Mouse (Mus musculus) stomach, embryonic 14.5 days (tissue): ENCODE data around the gene Mrpl41. TPM values are rescaled to one million over a fixed set of nuclear protein-coding genes. Genes with fewer than 3 reads are reported as not detected.

ENCODE experiments used
- ATAC-seq: fragments of 200-750 bp; cut with Nextera tagmentation; 2 replicates; pipeline ENCODE4 v1.8.0; 2017; ENCODE audit warnings: low read depth, moderate TSS enrichment; ENCODE audit not compliant: insufficient number of reproducible peaks, insufficient read depth, low FRiP score
- H3K27ac ChIP-seq: fragments of 300-500 bp; sonication (generic); 2 replicates; pipeline ENCODE4 v1.5.1; 2014; ENCODE audit warnings: mild to moderate bottlenecking, low read length, moderate library complexity, mixed read lengths
- H3K27me3 ChIP-seq: fragments of 300-500 bp; sonication (generic); 2 replicates; pipeline ENCODE4 v1.6.1; 2014; ENCODE audit warnings: low read length, control low read depth, mixed read lengths; ENCODE audit not compliant: control insufficient read depth, insufficient read depth
- H3K36me3 ChIP-seq: fragments of 300-500 bp; sonication (generic); 2 replicates; pipeline ENCODE4 v1.6.1; 2014; ENCODE audit warnings: mild to moderate bottlenecking, control low read depth, low read length, moderate library complexity, mixed read lengths; ENCODE audit not compliant: control insufficient read depth, insufficient read depth
- H3K4me1 ChIP-seq: fragments of 300-500 bp; sonication (generic); 2 replicates; pipeline ENCODE4 v1.6.1; 2014; ENCODE audit warnings: low read length, control low read depth, mixed read lengths; ENCODE audit not compliant: control insufficient read depth, insufficient read depth
- H3K4me2 ChIP-seq: fragments of 300-500 bp; sonication (generic); replicated peaks from 2 replicates; pipeline ENCODE4 v1.6.1; 2014; ENCODE audit warnings: low read depth, low read length, control low read depth
- H3K4me3 ChIP-seq: fragments of 300-500 bp; sonication (generic); 2 replicates; pipeline ENCODE4 v1.5.1; 2014; ENCODE audit warnings: low read depth, low read length, control low read depth
- H3K9ac ChIP-seq: fragments of 300-500 bp; sonication (generic); replicated peaks from 2 replicates; pipeline ENCODE4 v1.6.1; 2014; ENCODE audit warnings: low read depth, mild to moderate bottlenecking, control low read depth, low read length, moderate library complexity, mixed read lengths
- H3K9me3 ChIP-seq: fragments of 300-500 bp; sonication (generic); 2 replicates; pipeline ENCODE4 v1.6.1; 2016; ENCODE audit warnings: low read depth, low read length, control low read depth; ENCODE audit not compliant: control insufficient read depth
- WGBS: fragments of 180-500 bp; shearing (Covaris S2); extraction: QIAGEN DNeasy Blood & Tissue Kit; methylation state at CpG from one replicate; pipeline ENCODE4 v1.1.7; 2014; 5-methylcytosine and 5-hydroxymethylcytosine counted together
- polyA plus RNA-seq: library from polyadenylated mRNA; unstranded; fragments of >200 nt; fragmentation: Nextera tagmentation; extraction: Ambion mirVana; gene quantifications from 2 replicates; pipeline ENCODE4 v1.2.1, GENCODE M21; 2014

Gene Mrpl41
- 114 and 129 TPM in 2 replicates for polyA plus RNA-seq

GRCm38 (mm10) chr2:24974906-24975703, at the start of gene Mrpl41:
Gene Mrpl41 (minus strand): TSS chr2:24975098.
- Histone ChIP-seq H3K4me2 (peak within 1 kb of the TSS; percentile 97), H3K4me1 (peaks cover 6% of the 10 kb centered on the region; the same call in 1 of the 2 replicates), H3K9me3 (no peaks in the 10 kb centered on the region), H3K36me3 (peaks cover 15% of the 10 kb centered on the region; the same call in 1 of the 2 replicates), H3K9ac (peak within 1 kb of the TSS; percentile 62), H3K27ac (peak within 1 kb of the TSS; percentile 90), H3K27me3 (no peaks in the 10 kb centered on the region), H3K4me3 (peak within 1 kb of the TSS; percentile 71)
- peak; percentile 99 for ATAC-seq
- WGBS = under 1% methylated on average over 64 of the region's 64 CpGs

GRCm38 (mm10) chr2:25022678-25023077, 47.8 kb upstream of the Mrpl41 start:
- Histone ChIP-seq H3K9me3 (no peaks in the 10 kb centered on the region), H3K4me2 (no peak overlapping the region), H3K27me3 (no peaks in the 10 kb centered on the region), H3K9ac (no peak overlapping the region), H3K4me1 (no peaks in the 10 kb centered on the region), H3K36me3 (no peaks in the 10 kb centered on the region), H3K27ac (no peak overlapping the region), H3K4me3 (no peak overlapping the region)
- ATAC-seq = no peak
- 94% methylated on average over 1 of the region's 1 CpGs for WGBS

- H3K4me3 ChIP-seq = no peak overlapping the region
- ATAC-seq = no peak
These were observed 33.4 kb upstream of the Mrpl41 start for GRCm38 (mm10) chr2:25008250-25008649.

GRCm38 (mm10) chr2:25006767-25007166, 31.9 kb upstream of the Mrpl41 start:
- Histone ChIP-seq H3K27me3 (no peaks in the 10 kb centered on the region), H3K9ac (no peak overlapping the region), H3K36me3 (no peaks in the 10 kb centered on the region), H3K4me1 (no peaks in the 10 kb centered on the region), H3K4me2 (no peak overlapping the region), H3K9me3 (no peaks in the 10 kb centered on the region), H3K27ac (no peak overlapping the region), H3K4me3 (no peak overlapping the region)
- ATAC-seq = no peak
- WGBS = 89% methylated on average over 1 of the region's 1 CpGs

More at GRCm38 (mm10) chr2:25008250-25008649, 33.4 kb upstream of the Mrpl41 start:
- Histone ChIP-seq H3K36me3 (no peaks in the 10 kb centered on the region), H3K27ac (no peak overlapping the region), H3K9ac (no peak overlapping the region), H3K4me1 (no peaks in the 10 kb centered on the region), H3K27me3 (no peaks in the 10 kb centered on the region), H3K4me2 (no peak overlapping the region), H3K9me3 (no peaks in the 10 kb centered on the region)

GRCm38 (mm10) chr2:25003946-25004786, 29.3 kb upstream of the Mrpl41 start:
- Histone ChIP-seq H3K4me1 (no peaks in the 10 kb centered on the region), H3K4me2 (no peak overlapping the region), H3K9ac (no peak overlapping the region), H3K27ac (no peak overlapping the region), H3K9me3 (no peaks in the 10 kb centered on the region), H3K4me3 (no peak overlapping the region), H3K27me3 (no peaks in the 10 kb centered on the region), H3K36me3 (no peaks in the 10 kb centered on the region)
- ATAC-seq = no peak
- 85% methylated on average over 9 of the region's 9 CpGs for WGBS

- Histone ChIP-seq H3K27me3 (no peaks in the 10 kb centered on the region), H3K4me3 (no peak overlapping the region), H3K27ac (no peak overlapping the region), H3K36me3 (no peaks in the 10 kb centered on the region), H3K9me3 (no peaks in the 10 kb centered on the region), H3K9ac (no peak overlapping the region), H3K4me2 (no peak overlapping the region), H3K4me1 (no peaks in the 10 kb centered on the region)
- no peak for ATAC-seq
- 67% methylated on average over 3 of the region's 3 CpGs for WGBS
These were observed 25.8 kb upstream of the Mrpl41 start for GRCm38 (mm10) chr2:25000544-25001235.

GRCm38 (mm10) chr2:24996471-24996870, 21.6 kb upstream of the Mrpl41 start:
- Histone ChIP-seq H3K4me2 (no peak overlapping the region), H3K9me3 (no peaks in the 10 kb centered on the region), H3K4me3 (no peak overlapping the region), H3K4me1 (no peaks in the 10 kb centered on the region), H3K27me3 (no peaks in the 10 kb centered on the region), H3K9ac (no peak overlapping the region), H3K36me3 (no peaks in the 10 kb centered on the region), H3K27ac (no peak overlapping the region)
- no peak for ATAC-seq
- 87% methylated on average over 2 of the region's 2 CpGs for WGBS

GRCm38 (mm10) chr2:24995332-24995731, 20.4 kb upstream of the Mrpl41 start:
- Histone ChIP-seq H3K4me2 (no peak overlapping the region), H3K9ac (no peak overlapping the region), H3K4me3 (no peak overlapping the region), H3K9me3 (no peaks in the 10 kb centered on the region), H3K27ac (no peak overlapping the region), H3K36me3 (no peaks in the 10 kb centered on the region), H3K27me3 (no peaks in the 10 kb centered on the region), H3K4me1 (no peaks in the 10 kb centered on the region)
- 95% methylated on average over 6 of the region's 6 CpGs for WGBS
- ATAC-seq = no peak
